Mouse (Mus musculus): ENCODE measurements around the gene Gpr137.

The Gpr137 gene

GRCm38 (mm10) chr19:6977759-6978638 is 35.7 kb upstream of the Gpr137 start:
- no peak for TF ChIP-seq GATA4 (IDR thresholded peaks at IDR 0.05; ENCODE audit: insufficient replicate concordance, low read length)

- TF ChIP-seq GATA4 (IDR thresholded peaks at IDR 0.05; ENCODE audit: insufficient replicate concordance, low read length): no peak
Observed at GRCm38 (mm10) chr19:6975537-6976521, 33.5 kb upstream of the Gpr137 start, which contains the start of gene Plcb3. TSS of gene Plcb3 (minus strand) at chr19:6976470.

DNA sequence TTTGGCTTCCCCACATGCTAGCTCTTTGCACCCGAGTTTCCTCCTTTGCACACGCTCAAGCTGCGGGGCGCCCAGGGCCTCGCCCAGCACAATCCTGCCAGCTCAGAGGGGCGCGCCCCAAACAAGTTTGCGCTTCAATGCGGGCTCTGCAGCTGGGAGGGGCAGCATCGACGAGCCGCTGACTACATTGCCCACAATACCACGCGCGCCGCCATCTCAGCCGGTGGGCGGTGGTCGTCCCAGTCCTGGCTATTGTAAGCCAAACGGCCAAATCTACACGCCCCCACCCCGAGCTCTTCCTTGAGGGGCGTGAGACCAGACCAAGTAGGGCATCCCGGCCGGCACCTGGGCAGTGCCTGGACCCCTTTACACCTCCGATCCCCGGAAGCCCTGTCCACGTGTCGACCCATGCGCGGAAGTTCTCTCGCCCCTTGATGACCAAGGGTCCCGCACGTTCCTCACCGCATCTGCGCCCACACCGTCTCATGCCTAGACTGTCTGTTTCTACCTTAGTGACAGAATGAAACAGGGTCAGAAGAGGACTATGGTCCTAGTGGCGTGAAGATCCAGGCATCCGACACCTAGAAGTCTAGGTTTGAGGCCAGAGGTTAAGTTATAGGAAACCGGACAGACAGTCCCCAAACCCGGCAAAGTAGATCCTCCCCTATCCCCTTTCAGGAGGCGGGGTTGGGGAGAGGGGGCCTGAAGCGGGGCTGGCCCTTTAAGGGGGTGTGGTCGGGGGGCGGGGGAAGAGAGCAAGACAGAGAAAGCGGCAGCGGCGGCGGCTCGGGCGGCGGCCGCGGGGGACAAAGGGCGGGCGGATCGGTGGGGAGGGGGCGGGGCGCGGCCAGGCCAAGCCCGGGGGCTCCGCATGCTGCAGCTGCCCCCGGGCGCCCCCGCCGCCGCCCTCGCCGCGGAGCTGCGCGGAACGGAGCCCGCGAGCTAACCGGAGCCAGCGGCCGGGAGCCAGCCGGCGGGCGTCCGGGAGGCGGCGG is 32.2 kb upstream of the Gpr137 start, which contains the start of gene Ppp1r14b:
Ppp1r14b (plus strand) TSS at position 758 of the 995 bp plus-strand sequence.
- no peak for TF ChIP-seq GATA4 (IDR thresholded peaks at IDR 0.05; ENCODE audit: insufficient replicate concordance, low read length)

- no peak for TF ChIP-seq GATA4 (IDR thresholded peaks at IDR 0.05; ENCODE audit: insufficient replicate concordance, low read length)
Observed at GRCm38 (mm10) chr19:6973581-6974190, 31.4 kb upstream of the Gpr137 start.

DNA sequence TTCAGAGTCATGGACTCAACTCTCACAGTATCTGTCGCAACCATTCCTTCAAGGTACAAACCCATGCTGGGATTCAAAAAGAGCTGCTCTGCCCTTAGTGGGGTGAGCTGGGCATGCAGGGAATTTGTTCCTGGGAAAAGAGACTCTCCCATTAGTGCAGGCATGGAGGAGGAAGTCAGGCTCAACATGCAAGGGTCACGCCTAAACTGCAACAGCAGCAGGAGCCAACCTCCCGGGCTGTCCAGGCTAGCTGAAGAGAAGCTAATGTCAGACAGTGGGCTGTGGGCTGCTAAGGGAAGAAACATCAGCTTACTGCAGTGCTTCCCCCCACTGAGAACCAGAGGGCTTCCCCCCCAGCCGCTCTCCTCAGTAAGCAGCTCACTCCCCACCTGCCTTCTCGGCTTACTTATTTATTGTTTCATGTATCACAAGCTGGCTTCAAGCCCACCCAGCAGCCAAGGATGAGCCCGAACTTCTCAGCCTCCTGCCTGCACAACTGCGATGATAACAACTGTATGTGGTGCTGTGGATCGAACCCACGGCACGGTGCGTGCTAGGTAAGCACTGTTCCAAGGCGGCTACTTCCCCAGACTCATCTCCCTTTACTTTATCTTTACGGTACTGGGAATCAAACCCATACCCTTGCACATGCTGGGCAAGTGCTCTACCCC is 30.1 kb upstream of the Gpr137 start:
- no peak for TF ChIP-seq GATA4 (IDR thresholded peaks at IDR 0.05; ENCODE audit: insufficient replicate concordance, low read length)

- no peak for TF ChIP-seq GATA4 (IDR thresholded peaks at IDR 0.05; ENCODE audit: insufficient replicate concordance, low read length)
Observed at GRCm38 (mm10) chr19:6971644-6972043, 29.4 kb upstream of the Gpr137 start.

DNA sequence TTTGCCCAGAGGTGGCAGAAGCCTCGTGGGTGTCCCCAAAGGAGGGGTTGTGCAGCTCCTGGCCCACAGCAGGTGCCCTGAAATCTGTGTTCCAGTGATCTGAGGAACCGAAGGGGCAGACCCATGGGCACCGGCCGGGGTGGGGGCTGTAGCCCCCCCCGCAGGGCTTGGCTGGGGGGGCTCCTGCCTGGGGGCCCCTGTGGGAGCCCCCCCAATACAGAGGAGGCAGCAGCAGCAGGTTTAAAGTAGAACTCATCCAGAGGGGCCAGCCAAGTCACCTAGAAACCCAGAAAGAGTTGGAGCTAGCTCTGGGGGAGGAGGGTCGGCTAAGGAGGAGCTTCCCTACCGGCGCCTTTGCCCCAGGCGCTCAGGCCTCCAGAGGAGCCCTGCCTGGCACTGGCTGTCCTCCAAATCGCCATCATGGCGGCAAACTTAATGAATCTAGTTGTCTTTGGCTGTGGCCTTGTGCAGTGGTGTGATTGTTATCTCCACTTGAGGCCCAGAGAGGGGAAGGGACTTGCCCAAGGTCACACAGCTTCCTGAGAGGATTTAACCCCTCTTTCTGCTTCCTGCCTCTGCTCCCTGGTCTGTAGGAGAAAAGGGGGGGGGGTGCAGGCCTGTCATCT is 28.3 kb upstream of the Gpr137 start:
- TF ChIP-seq GATA4 (IDR thresholded peaks at IDR 0.05; ENCODE audit: insufficient replicate concordance, low read length): no peak

DNA sequence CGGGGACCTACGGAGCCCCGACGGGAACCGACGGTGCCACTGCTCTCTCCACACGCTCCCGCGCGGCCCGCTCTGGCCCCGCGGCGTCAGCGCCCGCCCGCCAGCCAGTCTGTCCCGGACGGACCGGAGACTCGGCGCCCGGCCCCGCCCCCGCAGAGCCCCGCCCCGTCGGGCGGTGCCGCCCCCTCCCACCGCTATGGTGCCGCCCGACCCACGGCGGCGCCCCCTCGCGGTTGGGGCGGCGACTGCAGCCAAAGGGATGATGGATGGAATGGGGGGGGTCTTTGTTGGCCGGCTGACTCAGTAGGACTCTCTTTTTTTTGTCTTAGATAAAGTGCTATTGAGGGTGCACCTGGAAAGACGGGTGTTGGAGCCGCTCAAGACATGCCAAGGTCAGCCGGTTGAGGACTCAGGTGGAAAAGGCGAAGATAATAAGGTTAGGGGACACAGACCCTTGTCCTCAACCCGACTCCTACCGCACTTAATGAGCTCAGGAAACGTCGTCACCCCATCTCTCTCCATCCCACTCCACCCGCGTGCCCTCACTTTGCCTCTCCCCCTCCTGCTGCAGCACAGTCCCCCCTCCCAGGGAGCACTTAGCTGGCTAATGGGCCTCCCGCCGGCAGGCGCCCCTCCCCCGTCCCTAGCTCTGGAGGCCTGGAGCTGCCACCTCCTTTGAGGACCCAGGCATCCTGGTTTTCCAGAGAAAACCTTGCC is 27.5 kb upstream of the Gpr137 start:
- TF ChIP-seq GATA4 (IDR thresholded peaks at IDR 0.05; ENCODE audit: insufficient replicate concordance, low read length): no peak

GRCm38 (mm10) chr19:6969291-6969664 is 27.0 kb upstream of the Gpr137 start:
- TF ChIP-seq GATA4 (IDR thresholded peaks at IDR 0.05; ENCODE audit: insufficient replicate concordance, low read length): no peak

GRCm38 (mm10) chr19:6968491-6969271 is 26.4 kb upstream of the Gpr137 start:
- TF ChIP-seq GATA4 (IDR thresholded peaks at IDR 0.05; ENCODE audit: insufficient replicate concordance, low read length): no peak

DNA sequence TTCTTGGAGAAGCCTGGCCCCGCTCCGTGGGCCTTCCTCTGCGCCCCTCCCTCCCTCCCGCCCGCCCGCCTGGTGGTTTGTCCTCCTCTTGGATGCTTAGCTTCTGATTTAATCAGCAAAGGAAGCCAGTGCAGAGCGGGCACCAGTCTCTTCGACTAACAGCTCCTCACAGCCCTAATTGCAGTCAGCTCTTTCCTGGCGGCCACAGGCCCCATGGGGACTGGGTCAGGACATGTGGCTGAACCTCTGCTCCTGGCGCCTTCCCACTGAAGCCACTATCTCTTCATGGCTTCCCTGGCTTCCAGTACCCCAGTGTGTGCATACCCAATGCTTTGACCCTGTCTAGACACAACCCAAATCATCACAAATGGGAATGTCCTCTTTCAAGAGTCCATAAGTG is 14.2 kb upstream of the Gpr137 start:
- no peak for TF ChIP-seq GATA4 (IDR thresholded peaks at IDR 0.05; ENCODE audit: insufficient replicate concordance, low read length)

- no peak for TF ChIP-seq GATA4 (IDR thresholded peaks at IDR 0.05; ENCODE audit: insufficient replicate concordance, low read length)
Observed at GRCm38 (mm10) chr19:6955424-6955823, 13.1 kb upstream of the Gpr137 start.

Data from liver, adult (tissue).